Mouse (Mus musculus): ENCODE measurements around the gene Hunk. TPM values are rescaled to one million over a fixed set of nuclear protein-coding genes. Genes with fewer than 3 reads are reported as not detected.

Gene Hunk
- total RNA-seq, 1 experiment from 2014 or later: 4.8 TPM

GRCm38 (mm10) chr16:90390731-90391130 is 4.9 kb downstream of the Hunk start:
- peak; percentile 74 for DNase-seq

GRCm38 (mm10) chr16:90394761-90395160 is 8.9 kb downstream of the Hunk start:
- no peak for DNase-seq

GRCm38 (mm10) chr16:90395996-90396556 is 10.3 kb downstream of the Hunk start:
- no peak for DNase-seq

- DNase-seq: no peak
These were observed 11.1 kb downstream of the Hunk start for GRCm38 (mm10) chr16:90396882-90397281.

- peak; percentile 56 for DNase-seq
These were observed 14.5 kb downstream of the Hunk start for GRCm38 (mm10) chr16:90400314-90400713.

GRCm38 (mm10) chr16:90400906-90401666 is 15.3 kb downstream of the Hunk start:
- no peak for DNase-seq

- no peak for DNase-seq
These were observed 16.5 kb downstream of the Hunk start for GRCm38 (mm10) chr16:90402292-90402691.

GRCm38 (mm10) chr16:90405195-90405594 is 19.4 kb downstream of the Hunk start:
- no peak for DNase-seq

- DNase-seq: no peak
These were observed 19.8 kb downstream of the Hunk start for GRCm38 (mm10) chr16:90405599-90405998.

- no peak for DNase-seq
These were observed 21.9 kb downstream of the Hunk start for GRCm38 (mm10) chr16:90407541-90408289.

- DNase-seq: no peak
These were observed 26.6 kb downstream of the Hunk start for GRCm38 (mm10) chr16:90412096-90413082.

- no peak for DNase-seq
These were observed 30.8 kb downstream of the Hunk start for GRCm38 (mm10) chr16:90416621-90417020.

- peak; percentile 59 for DNase-seq
These were observed 32.8 kb downstream of the Hunk start for GRCm38 (mm10) chr16:90418661-90419060.

- DNase-seq: no peak
These were observed 35.3 kb downstream of the Hunk start for GRCm38 (mm10) chr16:90421145-90421544.

- DNase-seq: no peak
These were observed 35.7 kb downstream of the Hunk start for GRCm38 (mm10) chr16:90421551-90421950.

- peak; percentile 66 for DNase-seq
These were observed 36.3 kb downstream of the Hunk start for GRCm38 (mm10) chr16:90422108-90422529.

- DNase-seq: no peak
These were observed 38.1 kb downstream of the Hunk start for GRCm38 (mm10) chr16:90423898-90424297.

- DNase-seq: peak; percentile 38
These were observed 38.6 kb downstream of the Hunk start for GRCm38 (mm10) chr16:90424391-90424790.

- DNase-seq: no peak
These were observed 40.4 kb downstream of the Hunk start for GRCm38 (mm10) chr16:90426234-90426633.

GRCm38 (mm10) chr16:90427838-90428630 is 42.2 kb downstream of the Hunk start:
- no peak for DNase-seq

GRCm38 (mm10) chr16:90433551-90433950 is 47.7 kb downstream of the Hunk start:
- no peak for DNase-seq

Data from adrenal gland, postnatal 14 days (tissue).